Mouse (Mus musculus): ENCODE measurements around the gene Pakap.

The Pakap gene

GRCm38 (mm10) chr4:57632386-57632785 lies 64.4 kb downstream of the Pakap start:
- DNase-seq = no peak

- no peak for DNase-seq
Measured at GRCm38 (mm10) chr4:57633052-57633451, 65.1 kb downstream of the Pakap start.

- no peak for DNase-seq
Measured at GRCm38 (mm10) chr4:57634956-57635355, 67.0 kb downstream of the Pakap start.

GRCm38 (mm10) chr4:57636782-57637482 lies 69.0 kb downstream of the Pakap start:
- DNase-seq = no peak

GRCm38 (mm10) chr4:57637636-57638386 lies 69.8 kb downstream of the Pakap start:
- peak; percentile 25 for DNase-seq

- no peak for DNase-seq
Measured at GRCm38 (mm10) chr4:57638941-57639340, 71.0 kb downstream of the Pakap start.

- no peak for DNase-seq
Measured at GRCm38 (mm10) chr4:57640222-57640621, 72.2 kb downstream of the Pakap start.

- no peak for DNase-seq
Measured at GRCm38 (mm10) chr4:57640971-57641370, 73.0 kb downstream of the Pakap start.

- DNase-seq = no peak
Measured at GRCm38 (mm10) chr4:57650994-57651393, 83.0 kb downstream of the Pakap start.

GRCm38 (mm10) chr4:57651547-57651946 lies 83.6 kb downstream of the Pakap start:
- no peak for DNase-seq

- no peak for DNase-seq
Measured at GRCm38 (mm10) chr4:57652185-57652904, 84.4 kb downstream of the Pakap start.

GRCm38 (mm10) chr4:57655966-57656365 lies 88.0 kb downstream of the Pakap start:
- DNase-seq = no peak

- DNase-seq = peak; percentile 30
Measured at GRCm38 (mm10) chr4:57656388-57656787, 88.4 kb downstream of the Pakap start.

- DNase-seq = no peak
Measured at GRCm38 (mm10) chr4:57656861-57657260, 88.9 kb downstream of the Pakap start.

- DNase-seq = peak; percentile 46
Measured at GRCm38 (mm10) chr4:57660470-57660869, 92.5 kb downstream of the Pakap start.

- no peak for DNase-seq
Measured at GRCm38 (mm10) chr4:57666101-57666500, 98.1 kb downstream of the Pakap start.

- DNase-seq = no peak
Measured at GRCm38 (mm10) chr4:57670813-57671469, 103.0 kb downstream of the Pakap start.

- DNase-seq = no peak
Measured at GRCm38 (mm10) chr4:57672541-57672940, 104.6 kb downstream of the Pakap start.

- peak; percentile 87 for DNase-seq
Measured at GRCm38 (mm10) chr4:57672996-57673906, 105.3 kb downstream of the Pakap start.

GRCm38 (mm10) chr4:57674351-57674750 lies 106.4 kb downstream of the Pakap start:
- DNase-seq = no peak

- DNase-seq = no peak
Measured at GRCm38 (mm10) chr4:57675387-57675786, 107.4 kb downstream of the Pakap start.

GRCm38 (mm10) chr4:57677916-57678315 lies 109.9 kb downstream of the Pakap start:
- no peak for DNase-seq
